Mouse (Mus musculus): Measurements from ENCODE around the gene AC124502.3. TPM values are rescaled to one million over a fixed set of nuclear protein-coding genes. Genes with fewer than 3 reads are reported as not detected.

AC124502.3 gene
- total RNA-seq, 1 experiment from 2014 or later = 2.3 TPM

- no peak for ATAC-seq (ENCODE audit: extremely low read depth, insufficient number of reproducible peaks, low FRiP score, poor library complexity, severe bottlenecking)
These were observed 59.9 kb downstream of the AC124502.3 start, which contains the start of gene Cnih2 for GRCm38 (mm10) chr19:5098363-5099143. TSS of gene Cnih2 (minus strand) at chr19:5098521.

Other genes starting within 250 kb of the AC124502.3 start
- 84.6 and 93.8 TPM in 2 replicates for gene Rbm4, start 245.0 kb upstream of the AC124502.3 start, total RNA-seq (2017)
- gene Gm21992, start 227.3 kb upstream of the AC124502.3 start, total RNA-seq (2017) = 17.3 and 24.4 TPM in 2 replicates
- 16.6 and 19.0 TPM in 2 replicates for gene Rbm14, start 227.3 kb upstream of the AC124502.3 start, total RNA-seq (2017)
- gene Ccs, start 199.6 kb upstream of the AC124502.3 start, total RNA-seq (2017) = 10.9 and 16.5 TPM in 2 replicates
- not detected in 2 replicates for gene Ccdc87, start 199.5 kb upstream of the AC124502.3 start, total RNA-seq (2017)
- 0.23 and 0.37 TPM in 2 replicates for gene Ctsf, start 183.8 kb upstream of the AC124502.3 start, total RNA-seq (2017)
- gene Actn3, start 161.0 kb upstream of the AC124502.3 start, total RNA-seq (2017) = not detected in 2 replicates
- gene Zdhhc24, start 160.2 kb upstream of the AC124502.3 start, total RNA-seq (2017) = 8.4 and 9.9 TPM in 2 replicates
- 2.2 and 2.5 TPM in 2 replicates for gene Bbs1, start 132.3 kb upstream of the AC124502.3 start, total RNA-seq (2017)
- gene Dpp3, start 110.6 kb upstream of the AC124502.3 start, total RNA-seq (2017) = 37.8 and 42.8 TPM in 2 replicates
- gene Peli3, start 95.8 kb upstream of the AC124502.3 start, total RNA-seq (2017) = 0.25 and 0.70 TPM in 2 replicates
- gene Mrpl11, start 76.7 kb upstream of the AC124502.3 start, total RNA-seq (2017) = 11.2 and 14.5 TPM in 2 replicates
- gene Npas4, start 48.6 kb upstream of the AC124502.3 start, total RNA-seq (2017) = not detected in 2 replicates
- gene Slc29a2, start 15.0 kb upstream of the AC124502.3 start, total RNA-seq (2017) = 1.2 TPM in 1 of 2 replicates, not detected in the other
- gene B4gat1, start 65 bp upstream of the AC124502.3 start, total RNA-seq (2017) = 0.49 and 0.81 TPM in 2 replicates
- gene Brms1, start 2.5 kb downstream of the AC124502.3 start, total RNA-seq (2017) = 31.8 and 34.6 TPM in 2 replicates
- 0.12 and 0.70 TPM in 2 replicates for gene Rin1, start 11.6 kb downstream of the AC124502.3 start, total RNA-seq (2017)
- not detected in 2 replicates for gene Cd248, start 29.2 kb downstream of the AC124502.3 start, total RNA-seq (2017)
- gene Tmem151a, start 46.6 kb downstream of the AC124502.3 start, total RNA-seq (2017) = not detected in 2 replicates
- 6.9 and 10.4 TPM in 2 replicates for gene Yif1a, start 49.6 kb downstream of the AC124502.3 start, total RNA-seq (2017)
- not detected in 2 replicates for gene Cnih2, start 59.6 kb downstream of the AC124502.3 start, total RNA-seq (2017)
- 74.5 and 91.6 TPM in 2 replicates for gene Rab1b, start 68.2 kb downstream of the AC124502.3 start, total RNA-seq (2017)
- 16.7 and 18.7 TPM in 2 replicates for gene Klc2, start 79.7 kb downstream of the AC124502.3 start, total RNA-seq (2017)
- gene Pacs1, start 234.2 kb downstream of the AC124502.3 start, total RNA-seq (2017) = 50.5 and 54.0 TPM in 2 replicates

Data from neutrophil, adult 5-6 weeks (primary cell).